Mouse (Mus musculus) kidney, postnatal 0 days (tissue): ENCODE results near the gene Cog7. TPM values are rescaled to one million over a fixed set of nuclear protein-coding genes. Genes with fewer than 3 reads are reported as not detected.

Experiments
- ATAC-seq: fragments of 200-750 bp; cut with Nextera tagmentation; replicated peaks from 2 replicates; pipeline ENCODE4 v1.8.0; 2017; ENCODE audit warnings: low read depth, moderate number of reproducible peaks, moderate TSS enrichment, moderate library complexity; ENCODE audit not compliant: low FRiP score
- DNase-seq: peaks from one replicate; pipeline ENCODE4 v3.0.0-alpha.2; 2016; ENCODE audit warnings: low spot score
- H3K27ac ChIP-seq: fragments of 300-500 bp; sonication (generic); 2 replicates; pipeline ENCODE4 v1.5.1; 2014; ENCODE audit warnings: mild to moderate bottlenecking
- H3K27me3 ChIP-seq: fragments of 300-500 bp; sonication (generic); 2 replicates; pipeline ENCODE4 v1.6.1; 2014; ENCODE audit warnings: low read length, mixed read lengths; ENCODE audit not compliant: insufficient read depth
- H3K36me3 ChIP-seq: fragments of 300-500 bp; sonication (generic); 2 replicates; pipeline ENCODE4 v1.6.1; 2014; ENCODE audit warnings: low read length, mixed read lengths; ENCODE audit not compliant: insufficient read depth
- H3K4me1 ChIP-seq: fragments of 300-500 bp; sonication (generic); replicated peaks from 2 replicates; pipeline ENCODE4 v1.6.1; 2014; ENCODE audit warnings: antibody characterized with exemption, low read length, mixed read lengths; ENCODE audit not compliant: insufficient read depth
- H3K4me2 ChIP-seq: fragments of 300-500 bp; sonication (generic); 2 replicates; pipeline ENCODE4 v1.6.1; 2014; ENCODE audit warnings: mild to moderate bottlenecking, low read length, moderate library complexity, mixed read lengths
- H3K4me3 ChIP-seq: fragments of 300-500 bp; sonication (generic); replicated peaks from 2 replicates; pipeline ENCODE4 v1.5.1; 2014; ENCODE audit warnings: low read depth, low read length
- H3K9ac ChIP-seq: fragments of 300-500 bp; sonication (generic); 2 replicates; pipeline ENCODE4 v1.6.1; 2014; ENCODE audit warnings: low read depth, low read length
- H3K9me3 ChIP-seq: fragments of 300-500 bp; sonication (generic); replicated peaks from 2 replicates; pipeline ENCODE4 v1.6.1; 2016; ENCODE audit warnings: low read length, inconsistent platforms, mixed read lengths
- CTCF ChIP-seq: IDR thresholded peaks from 2 replicates; pipeline ENCODE4 v1.5.1; 2016; ENCODE audit warnings: antibody characterized with exemption, low read depth, mild to moderate bottlenecking, moderate library complexity
- WGBS: fragments of 180-500 bp; shearing (Covaris S2); extraction: QIAGEN DNeasy Blood & Tissue Kit; methylation state at CpG from one replicate; pipeline ENCODE4 v1.1.7; 2014; 5-methylcytosine and 5-hydroxymethylcytosine counted together
- polyA plus RNA-seq: library from polyadenylated mRNA; unstranded; fragments of >200 nt; fragmentation: Nextera tagmentation; extraction: Ambion mirVana; gene quantifications from 2 replicates; pipeline ENCODE4 v1.2.1, GENCODE M21; 2015

Cog7 gene
- polyA plus RNA-seq: 11.6 and 14.8 TPM in 2 replicates

GRCm38 (mm10) chr7:121981307-121981871 lies at the start of gene Cog7:
Cog7 (minus strand) TSS chr7:121981711.
- no peaks in the 10 kb centered on the region for H3K36me3 ChIP-seq
- H3K27ac ChIP-seq: peak within 1 kb of the TSS; percentile 57; the same call in 1 of the 2 replicates
- TF ChIP-seq CTCF: no peak
- ATAC-seq (peak; percentile 84), DNase-seq (peak; percentile 92)
- H3K4me2 ChIP-seq: peak within 1 kb of the TSS; percentile 68
- peak within 1 kb of the TSS; percentile 83 for H3K9ac ChIP-seq
- no peaks in the 10 kb centered on the region for H3K27me3 ChIP-seq
- H3K4me1 ChIP-seq: 0 out of 2 replicates have a peak, but pooled peaks cover 3% of the 10 kb centered on the region
- under 1% methylated on average over 55 of the region's 55 CpGs for WGBS
- H3K9me3 ChIP-seq: no peaks in the 10 kb centered on the region
- H3K4me3 ChIP-seq: peak within 1 kb of the TSS; percentile 80

- DNase-seq (no peak), ATAC-seq (peak; percentile 81)
- no peaks in the 10 kb centered on the region for H3K36me3 ChIP-seq
- H3K9me3 ChIP-seq: no peaks in the 10 kb centered on the region
- H3K4me1 ChIP-seq: peaks cover 18% of the 10 kb centered on the region; the same call in 1 of the 2 replicates
- H3K9ac ChIP-seq: no peak overlapping the region
- no peaks in the 10 kb centered on the region for H3K27me3 ChIP-seq
- no peak overlapping the region for H3K4me2 ChIP-seq
- H3K4me3 ChIP-seq: no peak overlapping the region
- no peak for TF ChIP-seq CTCF
- H3K27ac ChIP-seq: peak overlapping the region; percentile 20; the same call in 1 of the 2 replicates
- WGBS: 69% methylated on average over 2 of the region's 2 CpGs
Measured at GRCm38 (mm10) chr7:122022131-122022530, 40.6 kb upstream of the Cog7 start.

- DNase-seq (peak; percentile 91), ATAC-seq (peak; percentile 83)
- H3K36me3 ChIP-seq: no peaks in the 10 kb centered on the region
- WGBS: 2% methylated on average over 50 of the region's 50 CpGs
- peaks cover 19% of the 10 kb centered on the region for H3K4me1 ChIP-seq
- H3K9ac ChIP-seq: peak within 1 kb of the TSS; percentile 75
- H3K4me3 ChIP-seq: peak within 1 kb of the TSS; percentile 79
- H3K9me3 ChIP-seq: no peaks in the 10 kb centered on the region
- H3K4me2 ChIP-seq: peak within 1 kb of the TSS; percentile 67
- H3K27ac ChIP-seq: peak within 1 kb of the TSS; percentile 91
- TF ChIP-seq CTCF: 0 out of 2 replicates have a peak, but pooled peaks have one; percentile 4
- no peaks in the 10 kb centered on the region for H3K27me3 ChIP-seq
Measured at GRCm38 (mm10) chr7:122020667-122021354, 39.3 kb upstream of the Cog7 start, which contains the start of gene Gga2. Gga2 (minus strand) TSS chr7:122021222.

- DNase-seq: no peak
Measured at GRCm38 (mm10) chr7:122020273-122020666, 38.8 kb upstream of the Cog7 start.

GRCm38 (mm10) chr7:122018978-122019377 lies 37.5 kb upstream of the Cog7 start:
- TF ChIP-seq CTCF: no peak
- H3K27ac ChIP-seq: no peak overlapping the region

More at GRCm38 (mm10) chr7:122020273-122020666, 38.8 kb upstream of the Cog7 start:
- no peak for ATAC-seq
- H3K27ac ChIP-seq: peak overlapping the region; percentile 91; the same call in 1 of the 2 replicates
- WGBS: 2% methylated on average over 6 of the region's 6 CpGs
- no peak for TF ChIP-seq CTCF
- H3K9ac ChIP-seq: peak overlapping the region; percentile 75
- H3K9me3 ChIP-seq: no peaks in the 10 kb centered on the region
- H3K4me1 ChIP-seq: peaks cover 24% of the 10 kb centered on the region
- H3K4me2 ChIP-seq: peak overlapping the region; percentile 67
- H3K4me3 ChIP-seq: peak overlapping the region; percentile 79
- H3K36me3 ChIP-seq: no peaks in the 10 kb centered on the region
- H3K27me3 ChIP-seq: no peaks in the 10 kb centered on the region

GRCm38 (mm10) chr7:122018247-122018646 lies 36.7 kb upstream of the Cog7 start:
- no peaks in the 10 kb centered on the region for H3K27me3 ChIP-seq
- no peak overlapping the region for H3K4me2 ChIP-seq
- no peak overlapping the region for H3K27ac ChIP-seq
- H3K9me3 ChIP-seq: no peaks in the 10 kb centered on the region
- peaks cover 36% of the 10 kb centered on the region for H3K4me1 ChIP-seq
- H3K9ac ChIP-seq: no peak overlapping the region
- DNase-seq (no peak), ATAC-seq (no peak)
- 66% methylated on average over 3 of the region's 3 CpGs for WGBS
- TF ChIP-seq CTCF: no peak
- no peak overlapping the region for H3K4me3 ChIP-seq
- H3K36me3 ChIP-seq: no peaks in the 10 kb centered on the region

More at GRCm38 (mm10) chr7:122018978-122019377, 37.5 kb upstream of the Cog7 start:
- no peaks in the 10 kb centered on the region for H3K36me3 ChIP-seq
- no peaks in the 10 kb centered on the region for H3K27me3 ChIP-seq
- no peak for DNase-seq
- no peak overlapping the region; the same call in 1 of the 2 replicates for H3K4me2 ChIP-seq
- ATAC-seq: no peak
- H3K4me1 ChIP-seq: peaks cover 36% of the 10 kb centered on the region
- 77% methylated on average over 7 of the region's 7 CpGs for WGBS
- H3K4me3 ChIP-seq: no peak overlapping the region
- no peaks in the 10 kb centered on the region for H3K9me3 ChIP-seq
- H3K9ac ChIP-seq: no peak overlapping the region
